In the genomic region with DNA sequence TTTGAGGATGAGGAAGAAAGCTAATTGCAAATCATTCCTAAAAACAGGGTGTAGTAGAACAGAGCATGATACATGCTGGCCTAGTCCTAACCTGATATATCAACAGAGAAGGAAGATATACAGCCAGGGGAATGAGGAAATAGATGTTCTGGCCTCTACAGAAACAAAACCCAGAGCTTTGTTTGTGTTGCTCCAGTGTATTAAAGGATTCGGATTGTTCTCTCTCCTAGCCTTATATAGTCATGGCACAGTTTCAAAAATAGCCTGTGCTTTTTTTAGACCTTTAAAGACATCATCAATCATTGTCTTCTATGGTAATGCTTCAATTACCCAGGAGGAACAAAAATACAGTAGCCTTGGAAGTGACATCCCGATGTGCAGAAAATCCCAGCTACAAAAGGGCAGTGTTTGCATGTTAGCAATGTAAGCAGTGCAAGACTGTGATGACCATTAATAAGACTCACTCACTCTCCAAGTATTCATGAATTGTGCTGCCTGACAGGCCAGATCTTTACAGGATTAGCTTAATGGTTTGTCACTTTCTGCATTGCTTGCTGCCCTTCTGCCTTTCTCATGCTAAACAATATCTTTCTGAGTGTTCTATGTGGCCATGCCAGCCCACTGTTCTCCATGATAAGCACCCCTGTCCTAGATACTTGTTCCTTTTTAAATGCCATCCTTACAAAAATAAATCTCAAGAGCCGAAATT, we compare ENCODE assay signal across 11 mouse cellular contexts.
DNase-seq lines count a peak whose midpoint lies in the region; ATAC-seq and TF ChIP-seq lines count a peak whose summit lies in the region.
"Had no signal": no experiment of that assay in that cellular context is flagged by ENCODE, and none has a peak within 500 bp of the region (broad histone marks: within the 10 kb centered on the region; RNA-seq: fewer than 3 reads in every experiment).

No protein-coding gene starts in this region.

- peak overlapping the region; percentile 2 to 62 for H3K27ac ChIP-seq in heart, embryonic 14.5 days (replicated peaks in 1 of 2; ENCODE audit: control insufficient read depth in 1 of 2, insufficient read depth in 1 of 2, low read depth in 2 of 2, low read length in 2 of 2)
- H3K27ac ChIP-seq in heart, adult 2 months, result no peak overlapping the region
- H3K27ac ChIP-seq in hindbrain, embryonic 14.5 days, result peak overlapping the region; percentile 54
- H3K27ac ChIP-seq in liver, embryonic 12.5 days, result no peak overlapping the region

- intact Hi-C loops in heart, adult 2 months (cut with DNase I), result no loop called here

- no peaks in the 10 kb centered on the region for H3K27me3 ChIP-seq in heart, embryonic 14.5 days (ENCODE audit: control insufficient read depth, insufficient read depth, low read length)
- no peaks in the 10 kb centered on the region for H3K27me3 ChIP-seq in heart, adult 2 months (ENCODE audit: control insufficient read depth, insufficient read depth, low read length)
- no peaks in the 10 kb centered on the region for H3K27me3 ChIP-seq in hindbrain, embryonic 14.5 days (ENCODE audit: control insufficient read depth, insufficient read depth, low read length)
- no peaks in the 10 kb centered on the region for H3K27me3 ChIP-seq in liver, embryonic 12.5 days (replicated peaks)
- H3K27me3 ChIP-seq: CH12.LX had no signal

- TF ChIP-seq CTCF in heart, adult 2 months (IDR thresholded peaks at IDR 0.05), result no peak

- H3K9me3 ChIP-seq in heart, embryonic 14.5 days (ENCODE audit: control insufficient read depth, low read length), result no peaks in the 10 kb centered on the region
- H3K9me3 ChIP-seq in hindbrain, embryonic 14.5 days (ENCODE audit: control insufficient read depth, low read length), result no peaks in the 10 kb centered on the region
- no peaks in the 10 kb centered on the region for H3K9me3 ChIP-seq in liver, embryonic 12.5 days (replicated peaks)

- ATAC-seq in heart, embryonic 14.5 days (ENCODE audit: insufficient number of reproducible peaks, insufficient read depth, low FRiP score, low read depth), result no peak
- ATAC-seq in hindbrain, embryonic 14.5 days (ENCODE audit: low FRiP score), result peak; percentile 81
- no peak for ATAC-seq in liver, embryonic 12.5 days

- WGBS in heart, embryonic 14.5 days, result 14% methylated on average over 3 of the region's 3 CpGs
- 17% methylated on average over 3 of the region's 3 CpGs for WGBS in heart, adult 2 months
- 24% methylated on average over 3 of the region's 3 CpGs for WGBS in hindbrain, embryonic 14.5 days
- 48% methylated on average over 3 of the region's 3 CpGs for WGBS in liver, embryonic 12.5 days (ENCODE audit: insufficient replicate concordance)

- TF ChIP-seq POLR2A in heart, adult 2 months (IDR thresholded peaks at IDR 0.05; ENCODE audit: insufficient read depth, low read depth, low read length), result no peak

- H3K4me2 ChIP-seq in heart, embryonic 14.5 days (ENCODE audit: low read length), result peak overlapping the region; percentile 13; the same call in 1 of the 2 replicates
- no peak overlapping the region for H3K4me2 ChIP-seq in hindbrain, embryonic 14.5 days (replicated peaks)
- no peak overlapping the region for H3K4me2 ChIP-seq in liver, embryonic 12.5 days
- H3K4me2 ChIP-seq: liver, embryonic 11.5 days had no signal

- TF ChIP-seq EP300 in heart, adult 2 months (IDR thresholded peaks at IDR 0.05; ENCODE audit: insufficient read depth, low read depth, low read length), result no peak

- no peak for DNase-seq in heart, adult 2 months
- peak; percentile 66 for DNase-seq in 3T3-L1 (ENCODE audit: low read depth, low spot score)
- peak; percentile 21 for DNase-seq in embryo, embryonic 10 days (ENCODE audit: low spot score)
- DNase-seq in hindbrain, embryonic 14.5 days (ENCODE audit: low spot score), result peak; percentile 36
- no peak for DNase-seq in liver
- DNase-seq in urinary bladder, adult 2 months (ENCODE audit: low spot score), result no peak
- DNase-seq: right cerebral cortex, adult 18-20 months had no signal

- H3K4me1 ChIP-seq in heart, embryonic 14.5 days (ENCODE audit: control insufficient read depth in 2 of 2, insufficient read depth in 2 of 2, low read length in 2 of 2), result 0 out of 4 replicates have a peak, but pooled peaks cover 0 to 3% of the 10 kb centered on the region in 2 experiments
- H3K4me1 ChIP-seq in heart, adult 2 months (ENCODE audit: control insufficient read depth, insufficient read depth, low read length), result peaks cover 2% of the 10 kb centered on the region
- H3K4me1 ChIP-seq in hindbrain, embryonic 14.5 days (replicated peaks; ENCODE audit: control insufficient read depth, insufficient read depth, low read length), result peaks cover 5% of the 10 kb centered on the region
- H3K4me1 ChIP-seq in liver, embryonic 12.5 days, result no peaks in the 10 kb centered on the region

- H3K9ac ChIP-seq in heart, embryonic 14.5 days (ENCODE audit: low read length), result no peak overlapping the region
- no peak overlapping the region for H3K9ac ChIP-seq in heart, adult 2 months (ENCODE audit: low read depth, low read length)
- H3K9ac ChIP-seq in hindbrain, embryonic 14.5 days, result no peak overlapping the region
- H3K9ac ChIP-seq in liver, embryonic 12.5 days, result no peak overlapping the region

- H3K4me3 ChIP-seq in heart, embryonic 14.5 days (ENCODE audit: control insufficient read depth in 1 of 2, insufficient read depth in 1 of 2, low read depth in 1 of 2, low read length in 2 of 2), result no peak overlapping the region
- H3K4me3 ChIP-seq in heart, adult 2 months, result no peak overlapping the region
- H3K4me3 ChIP-seq in hindbrain, embryonic 14.5 days (replicated peaks; ENCODE audit: low read length), result no peak overlapping the region
- no peak overlapping the region for H3K4me3 ChIP-seq in liver, embryonic 12.5 days

- no peaks in the 10 kb centered on the region for H3K79me2 ChIP-seq in heart, adult 2 months (replicated peaks; ENCODE audit: control insufficient read depth, insufficient read depth, low read length)

- no peaks in the 10 kb centered on the region for H3K36me3 ChIP-seq in heart, embryonic 14.5 days (ENCODE audit: control insufficient read depth, insufficient read depth, low read length)
- H3K36me3 ChIP-seq in heart, adult 2 months (ENCODE audit: control insufficient read depth, insufficient read depth, low read length), result peaks cover 4% of the 10 kb centered on the region; the same call in 1 of the 2 replicates
- H3K36me3 ChIP-seq in hindbrain, embryonic 14.5 days (replicated peaks; ENCODE audit: control insufficient read depth, insufficient read depth), result no peaks in the 10 kb centered on the region
- no peaks in the 10 kb centered on the region for H3K36me3 ChIP-seq in liver, embryonic 12.5 days

Comparison
In these comparisons a context has a peak if more than half of its experiments do, and no peak if none do; other contexts are left out.
1. H3K27ac ChIP-seq: peak in heart, embryonic 14.5 days (2 of 2) and hindbrain, embryonic 14.5 days (single experiment); none in heart, adult 2 months (single experiment) and liver, embryonic 12.5 days (single experiment).
2. DNase-seq: peak in 3T3-L1 (single experiment), embryo, embryonic 10 days (single experiment) and hindbrain, embryonic 14.5 days (single experiment); none in heart, adult 2 months (0 of 2), liver (single experiment) and urinary bladder, adult 2 months (single experiment).